Mouse (Mus musculus) kidney, postnatal 0 days (tissue): ENCODE measurements around the gene Casp4. TPM values are rescaled to one million over a fixed set of nuclear protein-coding genes. Genes with fewer than 3 reads are reported as not detected.

ENCODE experiments used
- ATAC-seq: fragments of 200-750 bp; cut with Nextera tagmentation; replicated peaks from 2 replicates; pipeline ENCODE4 v1.8.0; 2017; ENCODE audit warnings: low read depth, moderate number of reproducible peaks, moderate TSS enrichment, moderate library complexity; ENCODE audit not compliant: low FRiP score
- DNase-seq: peaks from one replicate; pipeline ENCODE4 v3.0.0-alpha.2; 2016; ENCODE audit warnings: low spot score
- H3K27ac ChIP-seq: fragments of 300-500 bp; sonication (generic); 2 replicates; pipeline ENCODE4 v1.5.1; 2014; ENCODE audit warnings: mild to moderate bottlenecking
- H3K27me3 ChIP-seq: fragments of 300-500 bp; sonication (generic); 2 replicates; pipeline ENCODE4 v1.6.1; 2014; ENCODE audit warnings: low read length, mixed read lengths; ENCODE audit not compliant: insufficient read depth
- H3K36me3 ChIP-seq: fragments of 300-500 bp; sonication (generic); 2 replicates; pipeline ENCODE4 v1.6.1; 2014; ENCODE audit warnings: low read length, mixed read lengths; ENCODE audit not compliant: insufficient read depth
- H3K4me1 ChIP-seq: fragments of 300-500 bp; sonication (generic); replicated peaks from 2 replicates; pipeline ENCODE4 v1.6.1; 2014; ENCODE audit warnings: antibody characterized with exemption, low read length, mixed read lengths; ENCODE audit not compliant: insufficient read depth
- H3K4me2 ChIP-seq: fragments of 300-500 bp; sonication (generic); 2 replicates; pipeline ENCODE4 v1.6.1; 2014; ENCODE audit warnings: mild to moderate bottlenecking, low read length, moderate library complexity, mixed read lengths
- H3K4me3 ChIP-seq: fragments of 300-500 bp; sonication (generic); replicated peaks from 2 replicates; pipeline ENCODE4 v1.5.1; 2014; ENCODE audit warnings: low read depth, low read length
- H3K9ac ChIP-seq: fragments of 300-500 bp; sonication (generic); 2 replicates; pipeline ENCODE4 v1.6.1; 2014; ENCODE audit warnings: low read depth, low read length
- H3K9me3 ChIP-seq: fragments of 300-500 bp; sonication (generic); replicated peaks from 2 replicates; pipeline ENCODE4 v1.6.1; 2016; ENCODE audit warnings: low read length, inconsistent platforms, mixed read lengths
- CTCF ChIP-seq: IDR thresholded peaks from 2 replicates; pipeline ENCODE4 v1.5.1; 2016; ENCODE audit warnings: antibody characterized with exemption, low read depth, mild to moderate bottlenecking, moderate library complexity
- WGBS: fragments of 180-500 bp; shearing (Covaris S2); extraction: QIAGEN DNeasy Blood & Tissue Kit; methylation state at CpG from one replicate; pipeline ENCODE4 v1.1.7; 2014; 5-methylcytosine and 5-hydroxymethylcytosine counted together
- polyA plus RNA-seq: library from polyadenylated mRNA; unstranded; fragments of >200 nt; fragmentation: Nextera tagmentation; extraction: Ambion mirVana; gene quantifications from 2 replicates; pipeline ENCODE4 v1.2.1, GENCODE M21; 2015

Gene Casp4
- 5.6 and 6.5 TPM in 2 replicates for polyA plus RNA-seq

DNA sequence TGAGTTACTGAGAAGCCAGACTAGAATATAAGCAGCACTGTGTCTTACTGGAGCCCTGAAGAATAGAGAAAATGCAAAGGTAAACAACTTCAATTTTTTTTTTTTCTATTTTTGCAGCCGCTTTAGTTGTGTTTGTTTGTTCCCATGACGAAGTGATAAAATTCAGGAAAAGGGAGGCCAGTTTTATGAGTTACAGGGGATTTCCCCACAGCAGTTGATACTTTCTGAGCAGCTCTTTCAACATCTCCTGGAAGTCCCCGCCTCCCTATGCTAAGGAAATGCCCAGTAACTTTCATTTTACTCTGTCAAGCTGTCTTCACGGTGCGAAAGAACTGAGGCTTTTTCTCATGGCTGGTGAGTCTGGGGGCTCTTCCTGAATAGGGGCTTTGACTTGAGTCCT is at the start of gene Casp4:
Gene Casp4, plus strand, starts transcription at position 268 of the 400 bp plus-strand sequence.
- 0 out of 2 replicates have a peak, but pooled peaks have one; percentile 13 for ATAC-seq
- H3K9ac ChIP-seq: no peak within 1 kb of the TSS
- no peaks in the 10 kb centered on the region for H3K4me1 ChIP-seq
- peak within 1 kb of the TSS; percentile 28; the same call in 1 of the 2 replicates for H3K4me2 ChIP-seq
- no peaks in the 10 kb centered on the region for H3K27me3 ChIP-seq
- H3K27ac ChIP-seq: no peak within 1 kb of the TSS
- TF ChIP-seq CTCF: no peak
- WGBS: 37% methylated on average over 5 of the region's 5 CpGs
- H3K4me3 ChIP-seq: peak within 1 kb of the TSS; percentile 27
- peak; percentile 86 for DNase-seq
- H3K36me3 ChIP-seq: no peaks in the 10 kb centered on the region
- H3K9me3 ChIP-seq: no peaks in the 10 kb centered on the region

DNA sequence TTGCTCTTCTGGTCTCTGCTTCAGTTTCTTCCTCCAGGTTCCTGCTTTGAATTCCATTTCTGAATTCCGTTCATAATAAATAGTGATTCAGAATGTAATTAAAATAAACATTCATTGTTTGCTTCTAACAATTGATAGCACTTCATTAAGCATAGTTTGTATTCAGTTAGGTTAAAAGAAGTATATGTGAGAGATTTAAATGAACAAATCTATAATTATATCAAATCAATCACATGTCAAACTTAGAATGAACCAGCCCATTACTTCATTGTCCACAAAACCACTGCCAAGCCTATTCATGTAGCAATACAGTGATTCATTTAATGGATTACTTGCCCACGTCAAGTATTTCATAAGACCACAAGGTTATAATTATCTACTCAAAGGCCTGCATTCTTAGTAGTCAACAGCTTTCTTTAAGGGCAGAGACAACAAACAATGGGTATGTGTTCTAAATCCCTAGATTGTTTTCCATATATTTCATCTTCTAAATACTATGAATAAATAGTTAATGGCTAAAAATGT is 44.6 kb upstream of the Casp4 start:
- Histone ChIP-seq H3K4me3 (no peak overlapping the region), H3K36me3 (no peaks in the 10 kb centered on the region), H3K9ac (no peak overlapping the region), H3K9me3 (no peaks in the 10 kb centered on the region), H3K4me2 (no peak overlapping the region), H3K4me1 (no peaks in the 10 kb centered on the region), H3K27ac (no peak overlapping the region), H3K27me3 (no peaks in the 10 kb centered on the region)
- WGBS: 83% methylated on average over 2 of the region's 2 CpGs
- ATAC-seq (no peak), DNase-seq (no peak)
- no peak for TF ChIP-seq CTCF

DNA sequence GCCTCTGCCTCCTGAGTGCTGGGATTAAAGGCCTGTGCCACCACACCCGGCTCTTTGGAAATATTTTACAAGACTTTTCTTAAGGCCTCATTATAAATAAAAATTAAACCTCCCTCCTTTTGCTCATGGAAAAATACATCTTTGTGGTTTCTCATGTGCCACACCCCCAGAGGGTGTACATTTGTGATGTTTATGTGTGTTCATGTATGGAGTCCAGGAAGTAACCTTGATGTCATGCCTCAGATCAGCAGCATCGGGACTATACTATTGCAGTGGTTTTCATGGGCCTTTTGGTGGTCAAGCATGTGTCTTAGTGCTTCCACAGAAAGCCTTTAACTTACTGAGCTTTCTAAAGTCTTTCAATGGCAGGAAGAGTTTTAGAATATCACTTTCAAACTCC is 38.4 kb upstream of the Casp4 start:
- DNase-seq: no peak
- H3K4me2 ChIP-seq: no peak overlapping the region
- WGBS: 89% methylated on average over 2 of the region's 2 CpGs

DNA sequence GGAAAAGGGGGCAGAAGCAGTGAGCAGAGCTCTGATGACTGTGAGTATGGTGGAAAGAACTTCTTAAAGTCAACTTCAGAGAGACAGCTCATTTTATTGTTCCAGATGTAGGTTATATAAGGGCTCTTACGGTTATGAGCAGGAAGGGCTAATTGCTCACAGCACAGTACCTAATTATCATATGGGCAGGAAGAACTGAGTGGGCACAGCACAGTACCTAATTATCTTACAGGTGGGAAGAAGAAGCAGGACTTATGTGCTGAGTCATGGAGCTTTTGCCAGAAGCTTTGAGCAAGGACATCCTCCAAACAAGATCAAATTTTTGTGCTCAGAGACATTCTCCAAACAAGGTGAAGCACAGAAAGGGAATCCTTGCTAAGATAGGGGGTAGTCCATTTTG is 37.7 kb upstream of the Casp4 start:
- Histone ChIP-seq H3K4me1 (no peaks in the 10 kb centered on the region), H3K4me2 (no peak overlapping the region), H3K27ac (no peak overlapping the region), H3K9ac (no peak overlapping the region), H3K27me3 (no peaks in the 10 kb centered on the region), H3K9me3 (no peaks in the 10 kb centered on the region), H3K4me3 (no peak overlapping the region), H3K36me3 (no peaks in the 10 kb centered on the region)
- no peak for DNase-seq
- no peak for TF ChIP-seq CTCF
- WGBS: 40% methylated on average over 1 of the region's 1 CpGs
- ATAC-seq: no peak

More for the DNA sequence above, 38.4 kb upstream of the Casp4 start:
- H3K9ac ChIP-seq: no peak overlapping the region
- no peak overlapping the region for H3K4me3 ChIP-seq
- no peaks in the 10 kb centered on the region for H3K36me3 ChIP-seq
- no peaks in the 10 kb centered on the region for H3K9me3 ChIP-seq
- no peak for TF ChIP-seq CTCF
- H3K4me1 ChIP-seq: no peaks in the 10 kb centered on the region
- H3K27ac ChIP-seq: no peak overlapping the region
- no peak for ATAC-seq
- no peaks in the 10 kb centered on the region for H3K27me3 ChIP-seq

DNA sequence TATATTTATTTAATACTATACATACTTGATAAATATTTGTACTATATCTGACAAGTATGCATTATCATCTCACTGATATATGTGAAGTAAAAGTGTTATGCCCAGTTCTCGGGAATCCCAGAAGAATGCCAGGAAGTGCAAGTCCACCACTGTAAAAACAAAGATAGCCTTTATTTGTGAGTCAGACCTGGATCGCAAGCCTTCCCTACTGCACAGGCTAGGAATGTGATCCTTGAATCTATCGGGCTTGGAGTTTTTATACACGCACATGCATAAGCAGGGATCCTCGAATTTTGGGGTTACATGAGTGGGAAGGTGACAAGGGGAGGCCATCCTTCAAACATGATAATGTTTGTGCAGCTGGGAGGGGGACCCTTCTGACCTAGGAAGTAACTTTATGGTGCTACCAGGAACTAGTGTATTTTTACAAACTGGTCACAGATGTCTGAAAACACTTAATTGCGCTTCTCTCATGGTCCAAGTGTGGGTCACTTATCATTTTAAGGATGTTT is 37.2 kb upstream of the Casp4 start:
- H3K9ac ChIP-seq: no peak overlapping the region
- ATAC-seq (no peak), DNase-seq (peak; percentile 37)
- 28% methylated on average over 6 of the region's 6 CpGs for WGBS
- no peak overlapping the region for H3K27ac ChIP-seq
- no peak overlapping the region for H3K4me2 ChIP-seq
- no peak for TF ChIP-seq CTCF
- H3K4me3 ChIP-seq: no peak overlapping the region
- H3K27me3 ChIP-seq: no peaks in the 10 kb centered on the region
- no peaks in the 10 kb centered on the region for H3K4me1 ChIP-seq
- H3K9me3 ChIP-seq: no peaks in the 10 kb centered on the region
- no peaks in the 10 kb centered on the region for H3K36me3 ChIP-seq

DNA sequence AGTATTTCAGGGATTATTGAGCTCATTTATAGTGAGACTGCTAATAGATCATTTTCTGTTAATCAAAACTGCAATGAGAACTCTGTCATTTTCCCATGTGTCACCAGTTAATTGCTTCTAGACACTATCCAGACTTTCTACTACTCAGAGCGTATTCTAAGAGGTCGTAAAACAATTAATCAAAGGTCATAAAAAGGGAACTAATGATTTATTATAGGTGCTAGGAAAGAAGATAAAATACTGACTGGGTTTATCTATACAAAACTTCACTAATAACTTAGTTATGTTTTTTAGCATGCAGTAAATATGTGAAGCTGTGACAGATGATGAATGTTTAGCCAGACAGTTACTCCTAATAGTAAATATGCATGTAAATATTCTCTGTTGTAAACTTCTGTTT is 22.6 kb upstream of the Casp4 start:
- H3K27ac ChIP-seq: no peak overlapping the region
- no peaks in the 10 kb centered on the region for H3K4me1 ChIP-seq
- TF ChIP-seq CTCF: no peak
- DNase-seq: peak; percentile 57
- H3K4me2 ChIP-seq: no peak overlapping the region
- no peaks in the 10 kb centered on the region for H3K36me3 ChIP-seq
- 47% methylated on average over 2 of the region's 2 CpGs for WGBS
- H3K4me3 ChIP-seq: no peak overlapping the region
- no peaks in the 10 kb centered on the region for H3K9me3 ChIP-seq
- no peak overlapping the region for H3K9ac ChIP-seq
- ATAC-seq: no peak
- H3K27me3 ChIP-seq: no peaks in the 10 kb centered on the region

DNA sequence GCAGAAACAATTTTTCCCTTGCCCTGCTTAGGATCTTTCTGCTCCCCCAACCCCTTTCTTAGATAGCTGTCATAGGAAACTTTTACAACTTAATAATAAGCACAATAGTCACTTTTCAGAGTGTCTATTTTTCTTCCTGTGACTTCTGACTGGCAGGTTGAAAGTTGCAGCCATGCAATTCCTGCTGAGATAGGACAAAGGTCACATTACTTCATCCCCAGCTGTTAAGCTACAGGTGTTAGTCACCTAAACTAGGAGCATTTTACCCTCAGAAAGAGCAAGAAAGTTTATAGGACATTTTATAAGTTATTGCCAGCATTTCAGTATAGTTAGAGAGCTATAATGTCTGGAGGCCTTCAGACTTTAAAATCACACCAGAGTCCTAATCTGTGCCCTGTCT is 22.0 kb upstream of the Casp4 start:
- no peak for TF ChIP-seq CTCF
- no peak overlapping the region for H3K9ac ChIP-seq
- ATAC-seq: no peak

More for the DNA sequence above, 22.0 kb upstream of the Casp4 start:
- Histone ChIP-seq H3K9me3 (no peaks in the 10 kb centered on the region), H3K36me3 (no peaks in the 10 kb centered on the region), H3K4me1 (no peaks in the 10 kb centered on the region), H3K27me3 (no peaks in the 10 kb centered on the region), H3K4me2 (no peak overlapping the region), H3K27ac (no peak overlapping the region), H3K4me3 (no peak overlapping the region)
- no peak for DNase-seq
